Mouse (Mus musculus) myocyte (in vitro differentiated cells): ENCODE results near the gene Gm10338. TPM values are rescaled to one million over a fixed set of nuclear protein-coding genes. Genes with fewer than 3 reads are reported as not detected.
"Not testable (repeated sequence)": the region's sequence is repeated elsewhere in the genome, so short reads cannot be mapped to it uniquely, and the experiment has no call there.

Experiments
- H3K27me3 ChIP-seq: one replicate; pipeline ENCODE4 v1.6.1; 2011; ENCODE audit not compliant: control insufficient read depth, insufficient read depth, insufficient read length
- H3K36me3 ChIP-seq: one replicate; pipeline ENCODE4 v1.6.1; 2011; ENCODE audit not compliant: control insufficient read depth, insufficient read depth
- H3K4me2 ChIP-seq: one replicate; pipeline ENCODE4 v1.6.1; 2011; ENCODE audit warnings: low read depth, control low read depth
- H3K4me3 ChIP-seq: one replicate; pipeline ENCODE4 v1.5.1; 2011; ENCODE audit warnings: mild to moderate bottlenecking, control low read depth, moderate library complexity
- H3K79me2 ChIP-seq: one replicate; pipeline ENCODE4 v1.6.1; 2011; ENCODE audit not compliant: control insufficient read depth, insufficient read depth
- H3ac ChIP-seq: one replicate; pipeline ENCODE4 v1.6.1; 2011; ENCODE audit not compliant: control insufficient read depth, insufficient read length
- polyA plus RNA-seq: library from polyadenylated mRNA; unstranded; fragments of >200 nt; fragmentation: generic; extraction: Trizol; gene quantifications from one replicate; pipeline ENCODE4 v1.2.1, GENCODE M21; 2012; ENCODE audit warnings: missing spikeins

Gene Gm10338
- not detected for polyA plus RNA-seq

DNA sequence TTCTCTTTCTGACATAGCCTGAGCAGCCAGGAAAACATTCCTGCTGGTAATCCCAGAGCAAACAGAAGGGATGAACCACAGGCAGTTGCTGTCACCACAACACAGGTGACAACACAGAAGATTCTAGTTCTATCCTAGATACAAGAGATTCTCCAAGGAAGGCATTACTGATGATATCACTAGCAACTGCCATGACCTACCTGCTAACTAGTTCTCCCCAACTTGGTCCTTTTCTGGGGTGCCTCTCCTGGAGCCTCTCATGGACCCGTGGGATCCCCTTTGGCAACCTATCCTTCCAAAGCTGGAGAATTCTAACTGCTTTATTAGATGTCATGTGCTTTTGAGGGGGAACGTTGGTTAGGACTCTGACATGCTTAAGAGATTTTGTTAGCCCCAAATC is at the start of gene Gm10338:
Gm10338 (minus strand) TSS at position 101 of the 400 bp plus-strand sequence.
- not testable (repeated sequence) for H3K4me2 ChIP-seq, H3ac ChIP-seq, H3K36me3 ChIP-seq, H3K4me3 ChIP-seq, H3K79me2 ChIP-seq, H3K27me3 ChIP-seq

DNA sequence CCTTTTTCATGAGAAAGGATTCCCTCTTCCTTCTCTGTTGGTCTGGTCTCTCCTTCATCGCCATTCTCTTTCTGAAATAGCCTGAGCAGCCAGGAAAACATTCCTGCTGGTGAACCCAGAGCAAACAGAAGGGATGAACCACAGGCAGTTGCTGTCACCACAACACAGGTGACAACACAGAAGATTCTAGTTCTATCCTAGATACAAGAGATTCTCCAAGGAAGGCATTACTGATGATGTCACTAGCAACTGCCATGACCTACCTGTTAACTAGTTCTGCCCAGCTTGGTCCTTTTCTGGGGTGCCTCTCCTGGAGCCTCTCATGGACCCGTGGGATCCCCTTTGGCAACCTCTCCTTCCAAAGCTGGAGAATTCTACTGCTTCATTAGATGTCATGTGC is 48.5 kb upstream of the Gm10338 start, which contains the start of gene Gm10128:
Gm10128 (minus strand) TSS at position 101 of the 400 bp plus-strand sequence.
- not testable (repeated sequence) for H3K36me3 ChIP-seq, H3K27me3 ChIP-seq, H3K79me2 ChIP-seq, H3ac ChIP-seq, H3K4me3 ChIP-seq, H3K4me2 ChIP-seq

DNA sequence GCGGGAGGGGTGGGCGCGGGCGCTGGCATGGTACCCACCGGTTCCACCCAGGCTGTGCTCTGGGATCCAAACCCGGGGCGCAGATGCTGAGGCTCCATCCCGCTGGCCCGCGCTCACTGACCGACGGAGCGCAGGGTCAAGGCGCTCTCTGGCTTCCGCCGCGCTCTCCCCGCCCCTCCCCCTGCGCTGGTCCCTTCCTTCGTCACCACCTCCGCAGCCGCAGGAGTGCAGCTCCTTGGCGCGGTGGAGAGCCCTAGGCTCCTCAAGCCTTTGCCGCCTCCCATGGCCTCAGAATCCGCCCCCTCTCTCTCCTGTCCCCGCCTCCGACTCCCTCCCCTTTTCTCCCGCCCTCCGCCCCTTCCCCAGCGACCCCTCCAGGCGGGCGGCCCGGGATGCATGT is 27.0 kb downstream of the Gm10338 start, which contains the start of gene Gm3558:
Gm3558 (minus strand) TSS at position 185 of the 400 bp plus-strand sequence.
- not testable (repeated sequence) for H3ac ChIP-seq, H3K79me2 ChIP-seq, H3K27me3 ChIP-seq, H3K4me2 ChIP-seq, H3K4me3 ChIP-seq, H3K36me3 ChIP-seq

DNA sequence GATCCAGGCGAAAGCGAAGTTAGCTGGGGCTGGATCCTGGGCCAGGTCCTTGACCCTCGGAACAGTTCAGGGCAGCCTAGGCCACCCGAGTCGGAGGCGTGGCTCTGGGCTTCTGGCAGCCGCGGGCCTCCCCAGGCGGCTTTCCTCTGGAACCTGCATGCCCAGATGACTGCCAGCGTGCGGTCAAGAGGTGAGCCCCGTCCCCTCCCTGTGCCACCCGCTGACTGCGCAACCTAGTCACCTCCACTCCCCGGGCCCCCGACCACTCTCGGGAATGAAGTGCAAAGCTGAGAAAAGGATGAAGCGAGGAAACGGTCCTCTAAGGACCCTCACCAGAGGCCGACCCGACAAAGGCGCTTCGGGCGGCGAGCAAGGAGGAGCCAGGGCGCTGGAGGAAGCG is 27.5 kb downstream of the Gm10338 start:
- H3K27me3 ChIP-seq, H3K4me2 ChIP-seq, H3K79me2 ChIP-seq, H3K36me3 ChIP-seq, H3K4me3 ChIP-seq, H3ac ChIP-seq: not testable (repeated sequence)

DNA sequence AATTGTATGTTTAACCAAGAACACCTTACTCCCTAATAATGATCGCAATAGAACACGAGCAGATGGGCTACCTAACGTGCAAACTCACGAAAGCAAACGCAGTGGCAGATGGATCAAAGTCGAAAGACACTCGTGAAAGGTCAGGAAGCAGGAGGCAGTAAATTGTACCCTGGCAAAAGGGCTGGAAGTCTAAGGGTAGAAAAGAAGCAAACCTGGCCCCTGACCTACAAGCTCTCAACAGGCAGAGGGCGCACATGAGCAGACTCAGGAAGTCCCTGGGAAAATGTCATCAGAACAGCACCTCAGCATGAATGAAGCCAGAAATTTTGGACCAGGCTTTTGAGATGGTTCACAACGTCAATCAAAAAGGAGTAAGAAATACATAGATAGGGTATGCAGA is 28.1 kb downstream of the Gm10338 start:
- H3K79me2 ChIP-seq, H3ac ChIP-seq, H3K36me3 ChIP-seq, H3K4me3 ChIP-seq, H3K4me2 ChIP-seq, H3K27me3 ChIP-seq: not testable (repeated sequence)

Other genes with a start within 250 kb of the Gm10338 start
- not detected for gene Gm8374, start 230.5 kb downstream of the Gm10338 start, polyA plus RNA-seq
- not detected for gene Gm3755, start 144.7 kb downstream of the Gm10338 start, polyA plus RNA-seq
- not detected for gene Gm3752, start 111.8 kb downstream of the Gm10338 start, polyA plus RNA-seq
- gene Gm3558, start 27.0 kb downstream of the Gm10338 start, polyA plus RNA-seq = not detected
- gene Gm10128, start 48.4 kb upstream of the Gm10338 start, polyA plus RNA-seq = not detected
- not detected for gene Gm26661, start 196.0 kb upstream of the Gm10338 start, polyA plus RNA-seq
- gene Flnb, start 222.4 kb upstream of the Gm10338 start, polyA plus RNA-seq = 54.5 TPM